Mouse (Mus musculus) cortical plate, adult 2 months (tissue): Measurements from ENCODE around the gene Gm11214.

Source experiments
- CTCF ChIP-seq: fragments of 200-500 bp; IDR thresholded peaks from 2 replicates; pipeline ENCODE4 v1.5.1; 2011; ENCODE audit warnings: mild to moderate bottlenecking, control low read depth, low read length; ENCODE audit not compliant: insufficient read depth; ENCODE audit errors: extremely low read depth
- POLR2A ChIP-seq: fragments of 200-500 bp; IDR thresholded peaks from 2 replicates; pipeline ENCODE4 v1.6.1; 2011; ENCODE audit warnings: mild to moderate bottlenecking, low read length, control low read depth; ENCODE audit not compliant: insufficient read depth; ENCODE audit errors: extremely low read depth

DNA sequence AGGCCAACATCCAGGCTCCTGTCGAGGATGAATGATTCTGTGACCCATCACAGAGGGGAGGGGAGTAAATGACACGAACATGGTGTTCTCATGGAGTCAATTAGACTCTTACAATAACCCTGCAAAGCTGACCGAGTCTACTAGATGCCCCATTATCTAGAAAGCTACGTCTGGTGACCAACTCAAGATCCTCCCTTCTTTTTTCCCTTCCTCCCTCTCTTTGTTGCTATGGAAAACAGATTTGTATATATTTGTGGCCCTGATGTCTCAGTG is 22.0 kb upstream of the Gm11214 start:
- TF ChIP-seq CTCF = no peak
- TF ChIP-seq POLR2A = no peak
